Mouse (Mus musculus) neutrophil, adult 5-6 weeks (primary cell): Measurements from ENCODE around the gene Stap1. TPM values are rescaled to one million over a fixed set of nuclear protein-coding genes. Genes with fewer than 3 reads are reported as not detected.

Source experiments
- ATAC-seq: fragments of 151-379, 151-347 bp; 2 replicates; pipeline ENCODE4 v1.8.0; 2017; ENCODE audit warnings: mild to moderate bottlenecking, moderate TSS enrichment; ENCODE audit not compliant: insufficient number of reproducible peaks, poor library complexity, low FRiP score, severe bottlenecking; ENCODE audit errors: extremely low read depth
- total RNA-seq: library from RNA; stranded (forward); fragments of 200-1000 nt; gene quantifications from 2 replicates; pipeline ENCODE4 v1.2.3, GENCODE M21; 2017

The Stap1 gene
- 258 and 269 TPM in 2 replicates for total RNA-seq

DNA sequence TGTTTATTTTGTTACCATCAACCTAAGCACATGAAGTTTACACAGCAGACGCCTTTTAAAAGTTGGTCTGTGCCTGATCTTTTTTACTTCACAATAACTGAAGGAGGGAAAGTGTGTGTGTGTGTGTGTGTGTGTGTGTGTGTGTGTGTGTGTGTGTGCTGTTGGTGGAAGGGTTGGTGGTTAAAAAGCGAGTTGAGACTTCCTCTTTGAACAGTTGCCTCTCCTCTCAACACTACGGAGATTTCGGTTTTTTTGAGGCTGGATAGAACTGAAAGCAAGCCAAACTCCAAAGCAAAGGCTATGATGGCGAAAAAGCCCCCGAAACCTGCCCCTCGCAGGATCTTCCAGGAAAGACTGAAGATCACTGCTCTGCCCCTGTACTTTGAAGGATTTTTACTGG lies at the start of gene Stap1:
TSS of gene Stap1 (plus strand) at position 209 of the 400 bp plus-strand sequence.
- ATAC-seq: peak; percentile 79

- no peak for ATAC-seq
These were observed 41.7 kb upstream of the Stap1 start for GRCm38 (mm10) chr5:86029820-86030219.

DNA sequence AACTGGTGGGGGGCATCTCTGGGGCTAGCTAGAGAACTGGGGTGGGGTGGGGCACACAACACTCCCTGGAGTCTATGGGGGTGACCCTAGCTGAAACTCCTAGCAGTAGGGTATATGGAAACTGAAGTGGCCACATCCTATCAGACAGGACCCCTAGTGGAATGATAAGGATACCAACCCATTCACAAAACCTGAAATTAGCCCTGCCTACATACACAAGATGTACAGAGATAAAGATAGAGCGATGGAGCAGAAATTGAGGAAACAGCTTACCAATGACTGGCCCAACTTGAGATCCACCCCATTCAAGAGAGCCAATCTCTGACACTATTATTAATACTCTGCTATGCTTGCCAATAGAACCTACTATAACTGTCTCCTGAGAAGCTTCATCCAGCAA lies 8.0 kb upstream of the Stap1 start:
- ATAC-seq: no peak

DNA sequence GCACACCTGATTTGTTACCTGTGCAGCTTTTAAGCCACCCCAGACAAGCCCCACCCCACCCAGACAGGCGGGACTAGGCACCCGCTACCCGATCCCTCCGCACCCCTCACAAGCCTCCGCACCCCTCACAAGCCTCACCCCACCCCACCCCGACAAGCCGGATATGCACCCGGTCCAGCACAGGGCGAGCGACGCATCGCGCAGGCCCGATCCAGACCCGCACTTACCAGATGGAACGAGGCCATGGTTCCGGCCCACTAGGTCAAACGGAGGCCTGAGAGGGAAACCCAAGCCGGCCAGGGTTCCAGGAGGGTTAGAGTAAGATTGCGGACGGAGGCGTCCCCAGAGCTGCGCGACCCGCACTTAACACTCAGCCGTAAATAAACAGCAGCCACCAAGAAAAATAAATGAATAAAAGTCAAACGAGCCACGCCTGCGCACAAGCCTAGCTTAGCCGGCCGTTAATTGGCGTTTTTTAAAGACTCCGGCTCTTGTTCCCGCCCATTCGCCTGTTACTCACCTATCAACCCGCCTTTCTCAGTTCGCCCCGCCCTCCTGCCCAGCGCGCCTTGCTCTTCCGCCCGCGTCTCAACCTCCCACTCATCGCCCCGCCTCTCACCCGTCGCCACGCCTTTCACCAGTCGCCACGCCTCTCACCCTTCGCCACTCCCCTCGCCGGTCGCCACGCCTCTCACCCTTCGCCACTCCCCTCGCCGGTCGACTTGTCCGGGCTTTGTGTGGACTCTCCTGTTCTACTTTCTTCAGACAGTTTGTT lies 6.3 kb upstream of the Stap1 start, which contains the start of gene Cenpc1:
TSS of gene Cenpc1 (minus strand) at position 483 of the 775 bp plus-strand sequence.
- peak; percentile 91 for ATAC-seq

DNA sequence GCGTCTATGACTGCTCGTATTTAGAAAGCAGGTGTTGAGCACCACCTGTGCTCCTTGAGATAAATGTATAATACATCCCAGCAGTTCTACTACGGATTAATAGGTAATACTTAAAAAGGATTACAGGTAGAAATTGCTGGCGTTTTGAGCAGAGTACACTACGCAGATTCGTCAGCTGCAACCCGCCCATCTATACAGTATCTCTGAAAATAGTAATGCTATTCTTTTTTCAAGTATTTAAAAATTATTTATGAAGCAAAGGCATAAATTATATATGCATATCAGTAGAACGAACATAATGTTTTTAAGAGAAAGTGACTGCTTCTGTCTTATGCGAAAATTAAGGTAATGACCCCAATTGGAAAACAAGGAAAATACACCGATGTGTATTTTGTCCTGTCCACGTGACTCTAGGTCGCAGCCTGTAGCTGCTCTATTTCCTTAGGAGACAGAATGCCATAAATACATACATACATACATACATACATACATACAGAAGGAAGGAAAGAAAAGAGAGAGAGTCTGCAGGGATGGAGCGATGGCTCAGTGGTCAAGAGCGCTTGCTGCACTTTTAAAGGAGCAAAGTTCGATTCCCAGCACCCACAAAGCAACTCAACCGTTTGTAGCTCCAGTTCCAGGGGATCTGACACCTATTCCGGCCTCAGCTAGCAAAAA lies 5.5 kb upstream of the Stap1 start:
- no peak for ATAC-seq

DNA sequence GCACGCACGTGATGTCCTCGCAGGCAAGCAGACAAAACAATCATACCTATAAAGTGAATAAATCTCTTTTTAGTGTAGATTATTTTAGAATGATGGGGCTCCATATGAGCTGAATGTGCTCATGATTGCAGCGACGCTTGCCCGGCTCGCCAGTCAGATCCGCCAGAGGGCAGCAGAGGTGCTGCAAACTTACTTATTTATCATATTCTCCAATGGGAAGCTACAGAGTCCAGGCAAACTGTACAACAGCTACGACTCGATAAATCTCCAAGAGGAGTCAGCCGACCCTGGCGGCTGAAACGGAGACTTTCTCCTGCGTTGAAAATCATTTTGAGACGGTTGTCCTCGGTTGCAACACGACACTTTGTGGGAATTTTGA lies 5.0 kb upstream of the Stap1 start:
- peak; percentile 70 for ATAC-seq

DNA sequence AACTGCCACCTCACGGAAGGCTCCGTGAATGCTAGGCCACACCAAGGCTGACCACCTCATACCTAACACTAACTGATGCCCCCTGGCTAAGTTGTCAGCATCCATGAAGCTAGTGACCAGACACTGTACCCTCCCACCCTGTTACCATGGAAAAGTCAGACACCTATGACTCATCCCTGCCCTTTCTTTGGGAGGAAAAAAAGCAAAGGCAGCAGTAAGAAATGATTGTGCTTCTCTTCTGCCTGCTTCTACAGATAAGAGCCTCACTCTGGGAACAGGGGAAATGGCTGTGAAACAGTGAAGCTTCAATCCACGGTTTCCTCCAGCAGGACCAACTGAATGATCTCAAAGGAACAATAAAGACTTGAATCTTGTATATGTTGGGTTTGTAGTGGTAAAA lies 3.1 kb upstream of the Stap1 start:
- no peak for ATAC-seq

DNA sequence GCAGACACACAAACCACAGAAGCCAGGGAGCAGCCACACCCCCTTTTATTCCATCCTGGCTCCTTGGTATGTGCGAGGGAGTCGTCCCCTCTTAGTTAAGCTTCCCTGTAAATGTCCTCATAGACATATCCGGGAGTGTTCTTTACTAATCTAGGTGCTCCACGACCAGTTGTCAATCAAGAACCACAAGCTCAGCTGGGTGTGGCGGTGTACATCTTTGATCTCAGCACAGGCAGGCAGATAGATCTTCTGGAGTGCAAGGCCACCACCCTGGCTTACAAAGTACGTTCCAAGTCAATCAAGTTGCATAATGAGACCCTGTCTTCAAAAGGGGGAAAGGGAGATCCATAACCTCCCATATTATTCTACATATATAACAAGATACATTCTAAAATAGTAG lies 2.4 kb upstream of the Stap1 start:
- ATAC-seq: no peak

DNA sequence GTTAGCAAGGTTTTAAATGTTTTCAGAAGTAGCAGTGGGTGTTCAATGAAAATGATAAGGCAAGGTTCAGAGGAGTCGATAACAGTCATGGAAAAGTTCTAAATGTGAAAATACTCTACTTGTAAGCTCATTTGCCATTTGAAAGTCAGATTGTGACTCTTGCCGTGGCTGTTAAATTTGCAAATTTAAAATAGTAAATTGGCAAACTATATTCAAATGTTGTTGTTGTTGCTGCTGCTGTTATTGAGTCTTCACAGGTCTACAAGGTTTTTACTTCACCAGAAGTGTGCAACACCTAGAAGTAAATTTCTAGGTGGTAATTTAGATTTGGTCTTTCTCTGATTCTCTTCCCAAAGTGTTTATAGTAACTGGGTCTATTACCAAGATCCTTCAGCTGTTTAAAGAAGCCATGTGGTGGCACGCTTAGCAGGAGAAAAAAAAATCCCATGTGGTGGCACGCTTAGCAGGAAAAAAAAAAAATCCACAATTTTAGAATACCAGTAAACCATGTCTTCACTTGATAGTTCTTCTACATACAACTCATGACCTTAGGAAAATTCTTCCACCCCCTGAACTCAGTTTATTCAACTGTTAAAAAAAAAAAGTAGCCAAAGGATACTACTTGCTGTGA lies 1.3 kb downstream of the Stap1 start:
- ATAC-seq: no peak

GRCm38 (mm10) chr5:86078720-86079334 lies 7.3 kb downstream of the Stap1 start:
- ATAC-seq: peak; percentile 89

DNA sequence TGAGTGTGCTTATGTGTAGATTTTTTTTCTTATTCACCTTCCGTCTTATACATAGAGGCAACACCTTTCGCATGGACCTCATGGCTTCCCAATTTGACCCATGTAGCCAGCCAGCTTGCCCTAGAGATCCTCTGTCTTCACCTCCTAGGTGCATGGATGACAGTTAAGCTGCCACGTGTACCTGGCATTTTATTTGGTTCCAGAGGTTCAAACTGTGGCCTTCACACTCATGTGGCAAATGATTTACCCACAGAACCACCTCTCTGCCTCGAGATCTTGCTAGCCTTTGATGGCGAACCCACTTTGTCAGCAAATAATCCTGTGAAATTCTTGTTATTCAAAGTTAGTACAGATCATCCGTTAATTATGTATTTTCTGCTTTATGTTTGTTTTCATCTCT lies 12.4 kb downstream of the Stap1 start:
- no peak for ATAC-seq

GRCm38 (mm10) chr5:86084979-86085378 lies 13.4 kb downstream of the Stap1 start:
- ATAC-seq: peak; percentile 68

GRCm38 (mm10) chr5:86086751-86087150 lies 15.2 kb downstream of the Stap1 start:
- peak; percentile 96 for ATAC-seq

GRCm38 (mm10) chr5:86094754-86095153 lies 23.2 kb downstream of the Stap1 start:
- no peak for ATAC-seq

GRCm38 (mm10) chr5:86098988-86099387 lies 27.4 kb downstream of the Stap1 start:
- no peak for ATAC-seq

GRCm38 (mm10) chr5:86100621-86101020 lies 29.1 kb downstream of the Stap1 start:
- peak; percentile 44; the same call in 1 of the 2 replicates for ATAC-seq

DNA sequence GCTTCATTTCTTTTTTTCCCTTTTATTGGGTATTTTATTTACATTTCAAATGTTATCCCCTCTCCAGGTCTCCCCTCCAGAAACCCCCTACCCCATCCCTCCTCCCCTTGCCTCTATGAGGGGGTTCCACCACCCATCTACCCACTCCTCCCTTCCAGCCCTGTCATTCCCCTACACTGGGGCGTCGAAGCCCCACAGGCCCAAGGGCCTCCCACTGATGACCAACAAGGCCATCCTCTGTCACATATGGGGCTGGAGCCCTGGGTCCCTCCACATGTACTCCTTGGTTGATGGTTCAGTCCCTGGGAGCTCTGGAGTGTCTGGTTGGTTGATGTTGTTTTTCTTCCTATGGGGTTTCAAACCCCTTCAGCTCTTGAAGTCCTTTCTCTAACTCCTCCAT lies 30.6 kb downstream of the Stap1 start:
- ATAC-seq: no peak

DNA sequence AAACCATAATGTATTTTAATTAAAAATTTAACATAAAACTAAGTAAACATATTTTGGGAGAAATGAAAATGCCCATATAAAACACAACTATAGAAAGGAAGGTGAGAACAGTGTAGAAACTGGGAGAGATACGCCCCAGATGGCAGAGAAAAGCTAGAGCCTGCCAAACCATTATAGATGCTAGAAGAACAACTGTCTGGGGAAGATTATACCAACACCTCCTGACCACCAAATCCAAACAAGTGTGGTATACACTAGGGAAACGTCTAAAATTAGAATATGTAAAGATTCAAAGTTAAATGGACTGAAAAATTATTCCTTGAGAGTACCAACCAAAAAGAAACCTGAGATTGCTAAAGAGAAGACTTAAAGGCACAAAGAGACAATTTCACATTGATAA lies 35.1 kb downstream of the Stap1 start:
- no peak for ATAC-seq

- ATAC-seq: no peak
These were observed 39.5 kb downstream of the Stap1 start for GRCm38 (mm10) chr5:86111074-86111473.

GRCm38 (mm10) chr5:86113037-86113436 lies 41.5 kb downstream of the Stap1 start:
- no peak for ATAC-seq
